Mouse (Mus musculus): ENCODE results near the gene Map7. TPM values are rescaled to one million over a fixed set of nuclear protein-coding genes. Genes with fewer than 3 reads are reported as not detected.

The Map7 gene
- polyA plus RNA-seq, 1 experiment from 2014 or later: 47.0 TPM

GRCm38 (mm10) chr10:20132933-20133652 is 15.2 kb upstream of the Map7 start:
- Histone ChIP-seq H3K4me3 (ENCODE audit: low read depth, low read length) (no peak overlapping the region), H3K9me3 (ENCODE audit: control insufficient read depth) (no peaks in the 10 kb centered on the region), H3K9ac (ENCODE audit: low read depth, low read length) (no peak overlapping the region), H3K4me2 (replicated peaks; ENCODE audit: low read depth) (0 out of 2 replicates have a peak overlapping the region, but pooled peaks have one; percentile 35), H3K36me3 (ENCODE audit: control insufficient read depth, insufficient read depth) (peaks cover 7% of the 10 kb centered on the region), H3K27ac (ENCODE audit: low read depth, low read length) (no peak overlapping the region; the same call in 1 of the 2 replicates), H3K27me3 (replicated peaks; ENCODE audit: control insufficient read depth, insufficient read depth, low read length) (no peaks in the 10 kb centered on the region), H3K4me1 (replicated peaks; ENCODE audit: control insufficient read depth, insufficient read depth, low read length) (no peaks in the 10 kb centered on the region)
- WGBS: 51% methylated on average over 12 of the region's 12 CpGs
- no peak for TF ChIP-seq CTCF (IDR thresholded peaks at IDR 0.05; ENCODE audit: low read depth)
- peak; percentile 80 for ATAC-seq

DNA sequence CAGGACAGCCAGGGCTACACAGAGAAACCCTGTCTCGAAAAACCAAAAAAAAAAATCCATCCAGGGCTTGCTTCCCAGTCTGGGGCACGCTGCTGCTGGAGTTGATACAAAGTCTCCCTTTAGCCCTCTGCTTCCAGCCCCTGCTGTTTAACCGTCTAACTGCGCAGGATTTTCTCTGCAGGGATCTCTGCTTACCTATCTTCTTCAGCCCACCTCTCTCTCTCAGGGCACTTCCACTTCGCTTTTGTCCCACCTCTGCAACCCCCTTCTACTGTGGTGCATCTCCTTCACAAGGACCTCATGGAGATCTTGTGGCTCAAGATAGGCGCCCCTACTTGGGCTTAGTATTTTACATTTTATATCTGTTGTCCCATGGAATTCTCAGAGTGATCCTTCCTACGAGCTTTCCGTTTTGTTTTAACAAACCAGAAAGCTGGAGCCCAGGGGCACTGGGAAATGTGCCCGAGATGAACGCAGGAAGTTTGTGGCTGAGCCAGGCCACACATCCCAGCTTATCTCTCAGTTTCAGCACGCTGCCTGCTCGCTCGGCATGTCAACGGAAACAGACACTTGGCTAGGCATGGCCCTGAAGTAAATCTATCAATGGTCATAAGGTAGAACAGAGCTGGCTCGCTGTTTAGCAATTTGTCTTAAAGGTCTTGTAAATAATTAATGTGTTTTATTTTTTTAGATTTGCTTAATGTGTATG is 12.8 kb upstream of the Map7 start:
- peaks cover 7% of the 10 kb centered on the region for H3K36me3 ChIP-seq (ENCODE audit: control insufficient read depth, insufficient read depth)
- no peak overlapping the region for H3K4me2 ChIP-seq (replicated peaks; ENCODE audit: low read depth)
- ATAC-seq: no peak
- H3K4me3 ChIP-seq (ENCODE audit: low read depth, low read length): no peak overlapping the region
- H3K27ac ChIP-seq (ENCODE audit: low read depth, low read length): no peak overlapping the region
- WGBS: 75% methylated on average over 15 of the region's 15 CpGs
- no peaks in the 10 kb centered on the region for H3K9me3 ChIP-seq (ENCODE audit: control insufficient read depth)
- TF ChIP-seq CTCF (IDR thresholded peaks at IDR 0.05; ENCODE audit: low read depth): no peak
- H3K4me1 ChIP-seq (replicated peaks; ENCODE audit: control insufficient read depth, insufficient read depth, low read length): no peaks in the 10 kb centered on the region
- H3K27me3 ChIP-seq (replicated peaks; ENCODE audit: control insufficient read depth, insufficient read depth, low read length): no peaks in the 10 kb centered on the region
- H3K9ac ChIP-seq (ENCODE audit: low read depth, low read length): no peak overlapping the region

DNA sequence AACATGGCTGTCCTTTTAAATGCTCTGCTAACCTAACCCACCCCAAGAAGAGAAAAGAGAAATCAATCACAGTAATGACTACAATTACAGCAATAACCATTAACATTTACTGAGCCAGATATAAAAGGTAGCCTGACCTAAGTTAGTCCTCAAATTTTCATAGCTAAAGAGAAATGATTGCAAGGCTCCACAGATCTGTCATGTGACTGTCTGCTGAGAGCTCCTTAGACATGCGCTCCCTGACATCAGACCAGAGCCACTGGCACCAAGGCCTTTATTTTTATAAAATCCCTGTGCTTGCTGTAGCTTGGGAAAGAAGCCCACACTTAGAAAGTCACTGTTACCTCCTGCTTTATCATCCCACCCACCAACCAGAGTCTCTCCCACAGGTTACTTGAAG is 11.8 kb upstream of the Map7 start:
- H3K27ac ChIP-seq (ENCODE audit: low read depth, low read length): no peak overlapping the region
- no peak overlapping the region for H3K4me3 ChIP-seq (ENCODE audit: low read depth, low read length)
- no peak overlapping the region for H3K4me2 ChIP-seq (replicated peaks; ENCODE audit: low read depth)
- peak; percentile 50; the same call in 1 of the 2 replicates for ATAC-seq
- no peak overlapping the region for H3K9ac ChIP-seq (ENCODE audit: low read depth, low read length)
- H3K36me3 ChIP-seq (ENCODE audit: control insufficient read depth, insufficient read depth): peaks cover 7% of the 10 kb centered on the region
- 54% methylated on average over 1 of the region's 1 CpGs for WGBS
- no peaks in the 10 kb centered on the region for H3K4me1 ChIP-seq (replicated peaks; ENCODE audit: control insufficient read depth, insufficient read depth, low read length)
- no peaks in the 10 kb centered on the region for H3K9me3 ChIP-seq (ENCODE audit: control insufficient read depth)
- TF ChIP-seq CTCF (IDR thresholded peaks at IDR 0.05; ENCODE audit: low read depth): no peak
- no peaks in the 10 kb centered on the region for H3K27me3 ChIP-seq (replicated peaks; ENCODE audit: control insufficient read depth, insufficient read depth, low read length)

DNA sequence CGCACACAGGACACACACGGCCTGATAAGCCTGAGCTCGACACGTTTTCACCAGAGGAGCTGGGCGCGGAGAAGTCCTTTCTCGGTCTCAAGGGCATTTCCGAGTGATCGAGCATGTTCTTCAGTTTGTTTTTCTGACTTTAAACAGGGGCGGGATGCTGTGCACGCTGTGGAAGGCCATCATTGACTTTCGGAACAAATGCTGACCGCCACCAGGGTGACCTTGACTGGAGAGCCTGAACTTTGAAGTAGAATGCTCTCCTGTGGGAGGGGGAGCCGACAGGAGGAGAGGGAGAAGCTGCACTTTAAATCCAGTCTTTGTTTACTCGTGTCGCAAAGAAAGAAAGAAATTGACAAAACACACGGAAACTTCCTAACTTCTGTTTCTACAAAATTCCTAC is 6.9 kb upstream of the Map7 start:
- Histone ChIP-seq H3K36me3 (ENCODE audit: control insufficient read depth, insufficient read depth) (no peaks in the 10 kb centered on the region), H3K9me3 (ENCODE audit: control insufficient read depth) (no peaks in the 10 kb centered on the region), H3K27me3 (replicated peaks; ENCODE audit: control insufficient read depth, insufficient read depth, low read length) (no peaks in the 10 kb centered on the region), H3K4me2 (replicated peaks; ENCODE audit: low read depth) (no peak overlapping the region), H3K27ac (ENCODE audit: low read depth, low read length) (no peak overlapping the region), H3K4me1 (replicated peaks; ENCODE audit: control insufficient read depth, insufficient read depth, low read length) (no peaks in the 10 kb centered on the region), H3K4me3 (ENCODE audit: low read depth, low read length) (no peak overlapping the region), H3K9ac (ENCODE audit: low read depth, low read length) (no peak overlapping the region)
- ATAC-seq: no peak
- WGBS: 58% methylated on average over 17 of the region's 17 CpGs
- TF ChIP-seq CTCF (IDR thresholded peaks at IDR 0.05; ENCODE audit: low read depth): no peak

DNA sequence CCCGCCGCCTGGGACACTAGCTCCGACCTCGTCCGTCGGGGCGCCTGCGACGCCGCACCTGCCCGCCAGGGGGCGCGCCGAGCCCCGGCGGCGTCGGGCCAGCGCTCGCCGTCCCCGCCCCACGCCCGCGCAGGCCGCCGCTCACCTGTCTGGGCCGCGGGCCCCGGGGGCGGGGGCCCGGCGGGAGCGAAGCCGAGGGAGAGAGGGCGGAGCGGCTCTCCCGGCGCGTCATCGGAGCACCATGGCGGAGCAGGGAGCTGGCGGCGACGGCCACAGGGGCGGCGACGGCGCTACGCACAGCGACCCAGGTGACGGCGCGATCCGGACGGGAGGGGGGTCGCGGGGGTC is 476 bp downstream of the Map7 start:
- H3K4me3 ChIP-seq (ENCODE audit: low read depth, low read length): peak overlapping the region; percentile 92
- peak; percentile 94 for ATAC-seq
- H3K4me1 ChIP-seq (replicated peaks; ENCODE audit: control insufficient read depth, insufficient read depth, low read length): no peaks in the 10 kb centered on the region
- H3K9me3 ChIP-seq (ENCODE audit: control insufficient read depth): no peaks in the 10 kb centered on the region
- WGBS: under 1% methylated on average over 46 of the region's 58 CpGs
- no peaks in the 10 kb centered on the region for H3K27me3 ChIP-seq (replicated peaks; ENCODE audit: control insufficient read depth, insufficient read depth, low read length)
- peak overlapping the region; percentile 97 for H3K9ac ChIP-seq (ENCODE audit: low read depth, low read length)
- H3K27ac ChIP-seq (ENCODE audit: low read depth, low read length): peak overlapping the region; percentile 95
- no peaks in the 10 kb centered on the region for H3K36me3 ChIP-seq (ENCODE audit: control insufficient read depth, insufficient read depth)
- TF ChIP-seq CTCF (IDR thresholded peaks at IDR 0.05; ENCODE audit: low read depth): peak; percentile 50
- H3K4me2 ChIP-seq (replicated peaks; ENCODE audit: low read depth): peak overlapping the region; percentile 82

DNA sequence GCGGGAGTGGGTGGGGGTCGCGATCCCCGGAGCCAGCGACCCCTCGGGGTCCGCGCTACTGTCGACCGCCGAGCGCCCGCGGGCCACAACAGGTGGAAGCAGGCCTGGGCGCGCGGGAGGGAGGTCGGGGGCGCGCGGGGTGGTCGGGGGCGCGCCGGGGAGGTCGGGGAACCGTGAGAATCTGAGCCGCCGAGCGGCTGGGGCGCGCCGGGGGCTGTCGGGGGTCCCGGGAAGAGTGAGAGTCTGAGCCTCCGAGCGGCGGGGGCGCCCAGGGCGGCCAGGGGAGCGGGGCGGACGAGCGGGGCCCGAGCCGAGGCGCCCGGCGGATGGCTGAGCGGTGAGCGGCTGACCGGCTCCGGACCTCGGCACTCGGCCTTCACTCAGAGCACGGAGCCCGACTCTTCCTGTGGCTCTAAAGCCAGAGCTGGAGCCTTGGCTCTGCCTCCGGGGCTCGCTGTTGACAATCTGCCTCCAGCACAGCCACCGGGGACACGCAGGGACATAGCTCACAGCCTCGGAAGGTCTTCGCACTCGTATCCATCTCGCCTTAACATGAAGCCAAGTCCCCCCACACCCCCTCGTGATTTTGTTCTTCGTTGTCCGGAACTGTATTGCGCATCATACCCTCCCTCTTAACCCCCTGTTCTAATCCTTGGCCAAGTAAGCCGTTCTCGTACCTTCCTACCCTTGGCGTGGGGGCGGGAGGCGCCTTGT is 1.0 kb downstream of the Map7 start:
- Histone ChIP-seq H3K4me2 (replicated peaks; ENCODE audit: low read depth) (peak overlapping the region; percentile 82), H3K9ac (ENCODE audit: low read depth, low read length) (peak overlapping the region; percentile 97), H3K36me3 (ENCODE audit: control insufficient read depth, insufficient read depth) (no peaks in the 10 kb centered on the region), H3K4me1 (replicated peaks; ENCODE audit: control insufficient read depth, insufficient read depth, low read length) (no peaks in the 10 kb centered on the region), H3K9me3 (ENCODE audit: control insufficient read depth) (no peaks in the 10 kb centered on the region), H3K27me3 (replicated peaks; ENCODE audit: control insufficient read depth, insufficient read depth, low read length) (no peaks in the 10 kb centered on the region), H3K4me3 (ENCODE audit: low read depth, low read length) (peak overlapping the region; percentile 92), H3K27ac (ENCODE audit: low read depth, low read length) (peak overlapping the region; percentile 95)
- TF ChIP-seq CTCF (IDR thresholded peaks at IDR 0.05; ENCODE audit: low read depth): no peak
- ATAC-seq: peak; percentile 37
- under 1% methylated on average over 48 of the region's 74 CpGs for whole genome bisulfite sequencing
